Mouse (Mus musculus): ENCODE results near the gene Dscam. TPM values are rescaled to one million over a fixed set of nuclear protein-coding genes. Genes with fewer than 3 reads are reported as not detected.

The Dscam gene
- total and polyA plus RNA-seq, 2 experiments from 2014 or later: not detected

GRCm38 (mm10) chr16:97018304-97018703, 152.2 kb downstream of the Dscam start:
- H3K27ac ChIP-seq (ENCODE audit: low read depth): no peak overlapping the region
- no peaks in the 10 kb centered on the region for H3K4me1 ChIP-seq (ENCODE audit: control insufficient read depth, insufficient read depth)
- no peak overlapping the region for H3K9ac ChIP-seq (replicated peaks; ENCODE audit: low read depth, low read length)
- ATAC-seq (ENCODE audit: insufficient read depth, low read depth): no peak
- no peaks in the 10 kb centered on the region for H3K27me3 ChIP-seq (ENCODE audit: control insufficient read depth, insufficient read depth, low read length)
- H3K4me3 ChIP-seq (ENCODE audit: low read depth, low read length): no peak overlapping the region
- no peak for TF ChIP-seq EP300 (IDR thresholded peaks at IDR 0.05; ENCODE audit: low read depth)
- no peak for TF ChIP-seq CTCF (IDR thresholded peaks at IDR 0.05; ENCODE audit: low read depth)
- no peak for DNase-seq (ENCODE audit: low spot score)
- WGBS: 67% methylated on average over 5 of the region's 5 CpGs
- no peaks in the 10 kb centered on the region for H3K9me3 ChIP-seq (replicated peaks; ENCODE audit: control insufficient read depth, low read length)
- H3K4me2 ChIP-seq (ENCODE audit: low read depth, low read length): no peak overlapping the region
- H3K36me3 ChIP-seq (replicated peaks; ENCODE audit: control insufficient read depth, insufficient read depth, low read length): no peaks in the 10 kb centered on the region

DNA sequence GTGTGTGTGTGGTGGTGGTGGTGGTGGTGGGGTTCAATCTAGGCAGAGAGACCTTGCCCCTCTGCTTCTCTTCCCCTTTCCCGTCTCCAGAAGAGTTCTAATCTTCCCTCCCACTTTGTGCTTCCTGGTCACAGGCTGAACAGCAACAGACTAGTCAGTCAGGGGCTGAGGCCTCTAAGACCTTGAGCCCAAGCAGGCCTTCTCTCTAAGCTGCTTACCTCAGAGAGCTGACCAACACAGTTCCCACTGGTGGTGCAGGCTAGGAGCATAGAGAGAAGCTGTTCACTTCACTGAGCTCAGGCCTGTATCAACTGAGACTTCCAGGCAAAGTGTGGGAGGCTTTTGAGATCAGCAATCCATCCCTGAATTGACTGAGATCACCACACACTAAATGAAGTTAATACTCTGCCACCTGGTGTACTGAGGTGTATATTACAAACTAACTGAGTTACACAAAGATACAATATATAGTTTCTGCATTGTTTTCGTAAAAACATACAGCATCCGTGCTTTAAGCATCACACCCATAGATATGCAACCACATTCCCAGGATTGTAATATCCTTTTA, 153.3 kb downstream of the Dscam start:
- H3K36me3 ChIP-seq (replicated peaks; ENCODE audit: control insufficient read depth, insufficient read depth, low read length): no peaks in the 10 kb centered on the region
- no peak for ATAC-seq (ENCODE audit: insufficient read depth, low read depth)
- H3K27ac ChIP-seq (ENCODE audit: low read depth): no peak overlapping the region
- no peak overlapping the region for H3K4me3 ChIP-seq (ENCODE audit: low read depth, low read length)
- DNase-seq (ENCODE audit: low spot score): no peak
- H3K9me3 ChIP-seq (replicated peaks; ENCODE audit: control insufficient read depth, low read length): no peaks in the 10 kb centered on the region
- H3K4me2 ChIP-seq (ENCODE audit: low read depth, low read length): no peak overlapping the region
- H3K27me3 ChIP-seq (ENCODE audit: control insufficient read depth, insufficient read depth, low read length): no peaks in the 10 kb centered on the region
- 67% methylated on average over 3 of the region's 3 CpGs for WGBS
- TF ChIP-seq CTCF (IDR thresholded peaks at IDR 0.05; ENCODE audit: low read depth): peak; percentile 25
- TF ChIP-seq EP300 (IDR thresholded peaks at IDR 0.05; ENCODE audit: low read depth): no peak
- H3K4me1 ChIP-seq (ENCODE audit: control insufficient read depth, insufficient read depth): no peaks in the 10 kb centered on the region
- H3K9ac ChIP-seq (replicated peaks; ENCODE audit: low read depth, low read length): no peak overlapping the region

- no peak for ATAC-seq (ENCODE audit: insufficient read depth, low read depth)
- H3K36me3 ChIP-seq (replicated peaks; ENCODE audit: control insufficient read depth, insufficient read depth, low read length): no peaks in the 10 kb centered on the region
- H3K27me3 ChIP-seq (ENCODE audit: control insufficient read depth, insufficient read depth, low read length): no peaks in the 10 kb centered on the region
- no peak for DNase-seq (ENCODE audit: low spot score)
- WGBS: 81% methylated on average over 2 of the region's 2 CpGs
- no peak overlapping the region for H3K27ac ChIP-seq (ENCODE audit: low read depth)
- no peak overlapping the region for H3K4me2 ChIP-seq (ENCODE audit: low read depth, low read length)
- H3K9ac ChIP-seq (replicated peaks; ENCODE audit: low read depth, low read length): no peak overlapping the region
- H3K9me3 ChIP-seq (replicated peaks; ENCODE audit: control insufficient read depth, low read length): no peaks in the 10 kb centered on the region
- no peaks in the 10 kb centered on the region for H3K4me1 ChIP-seq (ENCODE audit: control insufficient read depth, insufficient read depth)
- TF ChIP-seq CTCF (IDR thresholded peaks at IDR 0.05; ENCODE audit: low read depth) (no peak), EP300 (IDR thresholded peaks at IDR 0.05; ENCODE audit: low read depth) (no peak)
- H3K4me3 ChIP-seq (ENCODE audit: low read depth, low read length): no peak overlapping the region
Measured at GRCm38 (mm10) chr16:97016244-97016850, 154.2 kb downstream of the Dscam start.

DNA sequence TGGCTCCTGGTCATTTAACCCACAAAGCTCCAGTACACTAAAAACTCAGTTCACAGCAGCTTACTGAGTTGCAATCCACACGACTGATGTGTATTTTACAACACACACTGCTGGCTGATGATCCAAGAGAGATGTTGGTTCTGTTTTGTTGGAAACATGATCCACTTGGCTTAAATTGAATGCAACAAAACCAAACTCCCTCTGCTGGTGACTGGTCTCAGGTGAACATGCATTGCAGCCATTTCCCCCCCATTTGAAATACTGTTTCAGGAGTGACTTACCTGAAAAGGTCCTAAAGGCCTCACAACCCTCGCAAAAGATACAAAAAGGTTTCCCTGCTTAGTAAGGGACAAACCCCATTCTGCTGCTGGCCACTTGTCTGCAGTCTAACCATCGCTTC, 156.2 kb downstream of the Dscam start:
- Histone ChIP-seq H3K9me3 (replicated peaks; ENCODE audit: control insufficient read depth, low read length) (no peaks in the 10 kb centered on the region), H3K9ac (replicated peaks; ENCODE audit: low read depth, low read length) (no peak overlapping the region), H3K4me3 (ENCODE audit: low read depth, low read length) (no peak overlapping the region), H3K27ac (ENCODE audit: low read depth) (no peak overlapping the region), H3K4me1 (ENCODE audit: control insufficient read depth, insufficient read depth) (no peaks in the 10 kb centered on the region), H3K27me3 (ENCODE audit: control insufficient read depth, insufficient read depth, low read length) (no peaks in the 10 kb centered on the region), H3K36me3 (replicated peaks; ENCODE audit: control insufficient read depth, insufficient read depth, low read length) (no peaks in the 10 kb centered on the region), H3K4me2 (ENCODE audit: low read depth, low read length) (no peak overlapping the region)
- TF ChIP-seq CTCF (IDR thresholded peaks at IDR 0.05; ENCODE audit: low read depth) (no peak), EP300 (IDR thresholded peaks at IDR 0.05; ENCODE audit: low read depth) (no peak)
- DNase-seq (ENCODE audit: low spot score): no peak
- WGBS: 66% methylated on average over 3 of the region's 3 CpGs
- no peak for ATAC-seq (ENCODE audit: insufficient read depth, low read depth)

- Histone ChIP-seq H3K4me3 (ENCODE audit: low read depth, low read length) (no peak overlapping the region), H3K27ac (ENCODE audit: low read depth) (no peak overlapping the region), H3K9ac (replicated peaks; ENCODE audit: low read depth, low read length) (no peak overlapping the region), H3K36me3 (replicated peaks; ENCODE audit: control insufficient read depth, insufficient read depth, low read length) (no peaks in the 10 kb centered on the region), H3K27me3 (ENCODE audit: control insufficient read depth, insufficient read depth, low read length) (no peaks in the 10 kb centered on the region), H3K9me3 (replicated peaks; ENCODE audit: control insufficient read depth, low read length) (no peaks in the 10 kb centered on the region), H3K4me2 (ENCODE audit: low read depth, low read length) (no peak overlapping the region), H3K4me1 (ENCODE audit: control insufficient read depth, insufficient read depth) (peaks cover 12% of the 10 kb centered on the region; the same call in 1 of the 2 replicates)
- 63% methylated on average over 4 of the region's 4 CpGs for WGBS
- TF ChIP-seq EP300 (IDR thresholded peaks at IDR 0.05; ENCODE audit: low read depth) (no peak), CTCF (IDR thresholded peaks at IDR 0.05; ENCODE audit: low read depth) (no peak)
- DNase-seq (ENCODE audit: low spot score): no peak
- no peak for ATAC-seq (ENCODE audit: insufficient read depth, low read depth)
Measured at GRCm38 (mm10) chr16:97009116-97010055, 161.2 kb downstream of the Dscam start.

Data from heart, postnatal 0 days (tissue).